20 mouse cellular contexts compared by ENCODE assay signal in genomic region chr2:24454429-24455011, GRCm38 (mm10). TPM values are rescaled to one million over a fixed set of nuclear protein-coding genes. Genes with fewer than 3 reads are reported as not detected.
DNase-seq lines count a peak whose midpoint lies in the region; ATAC-seq and TF ChIP-seq lines count a peak whose summit lies in the region.
"Had no signal": no experiment of that assay in that cellular context is flagged by ENCODE, and none has a peak within 500 bp of the region (broad histone marks: within the 10 kb centered on the region; RNA-seq: fewer than 3 reads in every experiment).

No protein-coding gene starts in this region.

- ATAC-seq in kidney, embryonic 16.5 days (ENCODE audit: low FRiP score, low TSS enrichment) = peak; percentile 46; the same call in 1 of the 2 replicates
- ATAC-seq in stomach, embryonic 14.5 days (ENCODE audit: insufficient number of reproducible peaks, insufficient read depth, low FRiP score, low read depth) = no peak
- no peak for ATAC-seq in stomach, postnatal 0 days (ENCODE audit: low FRiP score, low TSS enrichment)
- ATAC-seq in neural tube, embryonic 12.5 days (ENCODE audit: low FRiP score, low read depth) = peak; percentile 78
- ATAC-seq: forebrain, embryonic 15.5 days had no signal

- no peak overlapping the region for H3K4me3 ChIP-seq in kidney, embryonic 16.5 days (ENCODE audit: low read length)
- H3K4me3 ChIP-seq in stomach, embryonic 14.5 days (ENCODE audit: low read depth, low read length) = no peak overlapping the region
- H3K4me3 ChIP-seq in stomach, postnatal 0 days (ENCODE audit: low read depth, low read length) = no peak overlapping the region
- no peak overlapping the region for H3K4me3 ChIP-seq in neural tube, embryonic 12.5 days
- H3K4me3 ChIP-seq: forebrain, embryonic 15.5 days; layer of hippocampus, adult 2 months; lung, embryonic 15.5 days; myocyte had no signal

- H3K9ac ChIP-seq in kidney, embryonic 16.5 days (replicated peaks; ENCODE audit: low read length) = 0 out of 2 replicates have a peak overlapping the region, but pooled peaks have one; percentile 41
- H3K9ac ChIP-seq in stomach, embryonic 14.5 days (replicated peaks; ENCODE audit: low read depth, low read length) = no peak overlapping the region
- H3K9ac ChIP-seq in stomach, postnatal 0 days (ENCODE audit: low read length) = no peak overlapping the region
- H3K9ac ChIP-seq in neural tube, embryonic 12.5 days = no peak overlapping the region
- H3K9ac ChIP-seq: forebrain, embryonic 15.5 days; lung, embryonic 15.5 days had no signal

- H3K36me3 ChIP-seq in kidney, embryonic 16.5 days (ENCODE audit: insufficient read depth, low read length) = 0 out of 2 replicates have a peak, but pooled peaks cover 5% of the 10 kb centered on the region
- H3K36me3 ChIP-seq in stomach, embryonic 14.5 days (ENCODE audit: control insufficient read depth, insufficient read depth, low read length) = no peaks in the 10 kb centered on the region
- H3K36me3 ChIP-seq in stomach, postnatal 0 days (ENCODE audit: control insufficient read depth, insufficient read depth, low read length) = no peaks in the 10 kb centered on the region
- H3K36me3 ChIP-seq in neural tube, embryonic 12.5 days = no peaks in the 10 kb centered on the region
- H3K36me3 ChIP-seq: forebrain, embryonic 15.5 days; lung, embryonic 15.5 days had no signal

- H3K9me3 ChIP-seq in kidney, embryonic 16.5 days (ENCODE audit: low read length) = no peaks in the 10 kb centered on the region
- H3K9me3 ChIP-seq in stomach, embryonic 14.5 days (ENCODE audit: control insufficient read depth, low read depth, low read length) = no peaks in the 10 kb centered on the region
- no peaks in the 10 kb centered on the region for H3K9me3 ChIP-seq in stomach, postnatal 0 days (ENCODE audit: control insufficient read depth, low read length)
- H3K9me3 ChIP-seq in neural tube, embryonic 12.5 days = no peaks in the 10 kb centered on the region
- H3K9me3 ChIP-seq: forebrain, embryonic 15.5 days; lung, embryonic 15.5 days had no signal

- DNase-seq in kidney, postnatal 25 days = no peak
- DNase-seq in stomach, postnatal 0 days (ENCODE audit: low spot score) = no peak
- DNase-seq in cerebellum, postnatal 36 days = no peak
- no peak for DNase-seq in right cerebral cortex, postnatal 10 days (ENCODE audit: low spot score in 2 of 2)
- DNase-seq: adrenal gland, postnatal 10 days; cerebellum, adult 11-12 months; cerebellum, postnatal 25 days; kidney, adult 18-20 months; left cerebral cortex, postnatal 4 days; right cerebral cortex, postnatal 4 days had no signal

- TF ChIP-seq EP300 in stomach, postnatal 0 days (optimal IDR thresholded peaks at IDR 0.05) = no peak

- WGBS in kidney, embryonic 16.5 days = 33% methylated on average over 1 of the region's 1 CpGs
- WGBS in stomach, embryonic 14.5 days = 44% methylated on average over 1 of the region's 1 CpGs
- WGBS in stomach, postnatal 0 days = 48% methylated on average over 1 of the region's 1 CpGs
- WGBS in neural tube, embryonic 12.5 days = 33% methylated on average over 1 of the region's 1 CpGs

- 0 out of 2 replicates have a peak overlapping the region, but pooled peaks have one; percentile 4 for H3K4me2 ChIP-seq in kidney, embryonic 16.5 days (replicated peaks; ENCODE audit: low read depth, low read length)
- H3K4me2 ChIP-seq in stomach, embryonic 14.5 days (replicated peaks; ENCODE audit: low read depth, low read length) = no peak overlapping the region
- H3K4me2 ChIP-seq in stomach, postnatal 0 days (replicated peaks; ENCODE audit: low read depth) = no peak overlapping the region
- no peak overlapping the region for H3K4me2 ChIP-seq in neural tube, embryonic 12.5 days (replicated peaks)
- H3K4me2 ChIP-seq: forebrain, embryonic 15.5 days; heart, embryonic 11.5 days; liver, embryonic 11.5 days; lung, embryonic 15.5 days had no signal

- no peaks in the 10 kb centered on the region for H3K27me3 ChIP-seq in kidney, embryonic 16.5 days (ENCODE audit: insufficient read depth, low read length)
- H3K27me3 ChIP-seq in stomach, embryonic 14.5 days (ENCODE audit: control insufficient read depth, insufficient read depth, low read length) = no peaks in the 10 kb centered on the region
- H3K27me3 ChIP-seq in stomach, postnatal 0 days (ENCODE audit: control insufficient read depth, insufficient read depth, low read length) = no peaks in the 10 kb centered on the region
- H3K27me3 ChIP-seq in neural tube, embryonic 12.5 days (replicated peaks) = no peaks in the 10 kb centered on the region
- H3K27me3 ChIP-seq: forebrain, embryonic 15.5 days; lung, embryonic 15.5 days had no signal

- peak overlapping the region; percentile 93 for H3K27ac ChIP-seq in kidney, embryonic 16.5 days (ENCODE audit: low read length)
- peak overlapping the region; percentile 52; the same call in 1 of the 2 replicates for H3K27ac ChIP-seq in stomach, embryonic 14.5 days (ENCODE audit: low read length)
- H3K27ac ChIP-seq in stomach, postnatal 0 days (replicated peaks) = no peak overlapping the region
- peak overlapping the region; percentile 23; the same call in 1 of the 2 replicates for H3K27ac ChIP-seq in neural tube, embryonic 12.5 days
- H3K27ac ChIP-seq: forebrain, embryonic 15.5 days; layer of hippocampus, adult 2 months; lung, embryonic 15.5 days had no signal

- peaks cover 58% of the 10 kb centered on the region for H3K4me1 ChIP-seq in kidney, embryonic 16.5 days (ENCODE audit: insufficient read depth, low read length)
- no peaks in the 10 kb centered on the region for H3K4me1 ChIP-seq in stomach, embryonic 14.5 days (ENCODE audit: control insufficient read depth, insufficient read depth, low read length)
- H3K4me1 ChIP-seq in stomach, postnatal 0 days (replicated peaks; ENCODE audit: control insufficient read depth, insufficient read depth) = 0 out of 2 replicates have a peak, but pooled peaks cover 2% of the 10 kb centered on the region
- no peaks in the 10 kb centered on the region for H3K4me1 ChIP-seq in neural tube, embryonic 12.5 days
- H3K4me1 ChIP-seq: forebrain, embryonic 15.5 days; lung, embryonic 15.5 days had no signal

- no peak for TF ChIP-seq CTCF in stomach, postnatal 0 days (IDR thresholded peaks at IDR 0.05; ENCODE audit: low read depth)

RNA-seq across cellular contexts. Expression of gene Pax8, which starts 20.9 kb away (rescaled TPM):
- polyA plus RNA-seq in kidney, embryonic 16.5 days (2015; fragmentation: Nextera tagmentation; extraction: Ambion mirVana) = 134 and 160 TPM in 2 replicates
- 0.09 and 0.67 TPM in 2 replicates for polyA plus RNA-seq in stomach, embryonic 14.5 days (2014; fragmentation: Nextera tagmentation; extraction: Ambion mirVana)
- 0.08 and 0.15 TPM in 2 replicates for polyA plus RNA-seq in stomach, postnatal 0 days (2015; fragmentation: Nextera tagmentation; extraction: Ambion mirVana)
- polyA plus RNA-seq in neural tube, embryonic 12.5 days (2016; fragmentation: Nextera tagmentation; extraction: Ambion mirVana) = 50.0 and 56.2 TPM in 2 replicates
- polyA plus RNA-seq: C2C12, myocyte had no signal

Comparison
In these comparisons a context has a peak if more than half of its experiments do, and no peak if none do; other contexts are left out.
1. ATAC-seq: peak in kidney, embryonic 16.5 days (single experiment) and neural tube, embryonic 12.5 days (single experiment); none in stomach, embryonic 14.5 days (single experiment) and stomach, postnatal 0 days (single experiment).
2. RNA of gene Pax8, which starts 20.9 kb away (polyA plus RNA-seq): 134 to 160 TPM in kidney, embryonic 16.5 days and 50.0 to 56.2 TPM in neural tube, embryonic 12.5 days; 0.09 to 0.67 TPM in stomach, embryonic 14.5 days and 0.08 to 0.15 TPM in stomach, postnatal 0 days; every median in the first group is over 10 times any median in the second.